Mouse (Mus musculus) small intestine, adult 2 months (tissue): ENCODE measurements around the gene Olfr965.

Experiments
- CTCF ChIP-seq: fragments of 200-500 bp; IDR thresholded peaks from 2 replicates; pipeline ENCODE4 v1.5.1; 2012; ENCODE audit warnings: low read depth, mild to moderate bottlenecking, control low read depth, inconsistent platforms, low read length, moderate library complexity, mixed read lengths; ENCODE audit not compliant: insufficient replicate concordance, insufficient read length; ENCODE audit errors: extremely low read depth
- POLR2A ChIP-seq: fragments of 200-500 bp; IDR thresholded peaks from 2 replicates; pipeline ENCODE4 v1.6.1; 2012; ENCODE audit warnings: low read depth, mild to moderate bottlenecking, control low read depth, inconsistent platforms, low read length, moderate library complexity

- TF ChIP-seq POLR2A (no peak), CTCF (no peak)
Observed at GRCm38 (mm10) chr9:39745949-39746348, 34.8 kb downstream of the Olfr965 start, which contains the start of gene Olfr967.
